Mouse (Mus musculus) regulatory T cell (primary cell): Measurements from ENCODE around the gene Scml4.

Experiments
- in situ Hi-C: fragments of 300-600 bp; cut with MboI, MseI; formaldehyde crosslinking; loops from one replicate; pipeline ENCODE4 v1.15.1; 2025; ENCODE audit warnings: high pct_unique_total_duplicates

Scml4 gene

GRCm38 (mm10) chr10:42861446-42861845 is 1.3 kb downstream of the Scml4 start:
- in situ Hi-C loops, result no loop called here

DNA sequence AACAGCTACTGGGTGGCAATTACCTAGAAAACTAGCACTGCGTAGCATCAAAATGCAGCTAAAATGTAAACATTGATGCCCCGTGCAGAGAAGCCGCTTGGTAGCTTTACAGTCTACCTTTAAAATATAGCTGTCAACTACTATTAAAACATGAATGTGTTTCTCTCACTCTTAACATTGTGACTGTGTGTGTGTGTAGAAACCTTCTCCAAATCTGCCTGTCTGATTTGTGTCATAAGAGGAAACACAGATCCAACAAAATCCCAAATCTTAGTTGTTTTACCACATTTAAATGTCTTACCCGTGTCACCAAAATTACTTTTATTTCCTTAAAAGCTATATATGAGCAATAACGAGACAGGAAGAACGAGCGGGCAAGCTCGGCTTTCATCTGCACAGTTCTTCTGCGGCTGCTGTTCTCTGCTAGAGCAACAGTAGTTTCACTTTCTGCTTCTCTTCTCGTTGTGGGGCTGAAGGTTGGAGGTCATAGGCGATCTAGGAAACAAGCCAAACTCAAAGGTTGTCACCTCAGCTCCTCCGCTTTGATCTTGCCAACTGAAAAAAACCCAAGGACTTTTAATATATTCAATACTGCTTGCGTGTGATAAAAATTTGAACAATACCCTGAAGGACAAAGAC is 2.1 kb downstream of the Scml4 start:
- in situ Hi-C loops, result no loop called here

DNA sequence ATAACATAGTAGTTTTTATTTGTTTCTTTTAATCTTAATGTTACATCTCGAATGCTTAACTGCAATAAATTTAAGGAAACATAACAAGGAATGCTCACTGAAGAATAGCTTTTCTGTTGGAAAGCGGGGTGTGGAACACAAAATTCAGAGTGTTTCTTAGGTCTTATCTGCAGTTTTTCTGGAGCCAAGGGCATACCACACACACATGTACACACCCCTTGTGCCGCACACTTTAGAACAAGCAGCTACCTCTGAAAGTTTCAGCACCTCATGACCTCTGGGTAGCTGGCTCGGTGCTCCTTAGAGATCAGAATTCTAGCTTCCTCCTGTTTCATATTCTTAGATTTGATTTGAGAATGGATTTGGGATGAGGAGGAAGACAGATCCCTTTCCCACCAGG is 2.6 kb downstream of the Scml4 start:
- in situ Hi-C loops, result no loop called here

GRCm38 (mm10) chr10:42863621-42864391 is 3.6 kb downstream of the Scml4 start:
- in situ Hi-C loops, result no loop called here

- in situ Hi-C loops, result no loop called here
Measured at GRCm38 (mm10) chr10:42864696-42865095, 4.5 kb downstream of the Scml4 start.

DNA sequence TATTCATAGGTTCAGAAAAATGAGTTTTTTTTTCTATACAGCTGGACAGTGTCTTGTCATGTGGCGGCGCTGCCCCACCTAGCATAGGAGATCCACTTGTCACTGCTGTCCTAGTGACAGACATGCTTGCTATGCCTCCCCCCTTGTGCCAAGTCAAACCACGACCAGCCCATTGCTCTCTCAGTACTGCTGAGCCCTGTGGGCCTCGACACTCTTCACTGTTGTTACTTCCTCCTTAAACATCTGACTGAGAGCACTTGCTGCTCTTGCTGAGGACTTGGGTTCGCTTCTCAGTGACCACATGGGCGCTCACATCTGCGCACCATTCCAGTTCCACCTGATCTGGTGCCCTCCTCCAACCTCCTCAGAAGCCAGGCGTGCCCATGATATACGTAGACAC is 8.2 kb downstream of the Scml4 start:
- in situ Hi-C loops, result no loop called here

GRCm38 (mm10) chr10:42869467-42869866 is 9.3 kb downstream of the Scml4 start:
- in situ Hi-C loops, result no loop called here

- in situ Hi-C loops, result no loop called here
Measured at GRCm38 (mm10) chr10:42872269-42873010, 12.3 kb downstream of the Scml4 start.

- in situ Hi-C loops, result no loop called here
Measured at GRCm38 (mm10) chr10:42873077-42873595, 13.0 kb downstream of the Scml4 start.

DNA sequence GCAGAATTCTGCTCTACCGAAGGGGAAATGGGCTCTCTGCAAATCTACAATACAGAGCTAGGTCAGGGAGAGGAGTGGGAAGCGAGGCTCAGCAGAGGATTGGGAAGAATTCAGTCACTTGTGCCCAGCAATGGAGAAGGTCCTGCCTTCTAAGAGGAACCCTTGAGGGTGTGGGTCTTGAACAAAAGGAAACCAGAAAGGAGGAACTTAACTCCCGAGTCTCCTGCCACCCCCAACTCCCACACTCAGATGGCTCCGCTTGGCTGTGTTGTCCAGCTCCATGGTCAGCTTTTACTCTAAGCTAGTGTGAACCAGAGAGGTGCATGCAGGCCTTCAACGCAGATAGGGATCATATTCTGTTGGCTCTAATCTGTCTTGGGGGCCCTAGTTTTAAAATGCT is 16.0 kb downstream of the Scml4 start:
- in situ Hi-C loops, result no loop called here

- in situ Hi-C loops, result no loop called here
Measured at GRCm38 (mm10) chr10:42879269-42879681, 19.1 kb downstream of the Scml4 start.

DNA sequence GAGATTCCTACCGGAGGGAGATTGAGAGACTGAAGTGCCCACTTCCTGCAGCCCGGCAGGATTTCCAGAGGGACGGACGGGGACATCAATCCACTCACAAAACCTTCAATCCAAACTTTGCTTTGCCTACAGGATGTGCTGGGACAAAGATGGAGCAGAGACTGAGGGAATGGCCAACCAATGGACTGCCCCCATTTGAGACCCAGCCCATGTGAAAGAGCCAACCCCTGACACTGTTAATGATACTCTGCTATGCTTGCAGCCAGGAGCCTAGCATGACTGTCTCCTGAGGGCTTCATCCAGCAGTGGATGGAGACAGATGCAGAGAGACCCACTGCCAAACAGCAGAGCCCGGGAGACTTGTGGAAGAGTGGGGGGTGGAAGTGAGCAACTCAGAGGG is 19.5 kb downstream of the Scml4 start:
- in situ Hi-C loops, result loop anchor here (10.0 kb wide), 1 partner anchor 1115 kb away; no protein-coding TSS in a partner anchor

DNA sequence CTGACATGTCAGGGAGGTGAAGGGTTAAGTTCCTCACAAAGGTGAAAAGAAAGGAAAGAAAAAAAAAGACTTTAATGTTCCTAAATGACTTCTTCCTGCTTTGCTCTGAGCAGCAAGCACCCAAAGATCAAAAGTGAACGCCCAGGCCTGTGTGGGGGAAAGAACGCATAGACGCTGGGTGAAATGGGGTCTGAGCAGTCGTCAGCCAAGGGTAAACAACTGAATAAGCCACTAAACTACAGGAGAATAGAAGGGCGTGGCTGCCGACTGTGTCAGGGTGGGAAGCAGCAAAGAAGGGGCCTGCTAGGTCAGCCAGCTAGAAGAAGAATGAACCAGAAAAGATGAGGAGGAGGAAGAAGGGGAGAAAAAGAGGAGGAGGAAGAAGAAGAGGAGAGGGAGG is 26.9 kb downstream of the Scml4 start:
- in situ Hi-C loops, result loop anchor here (10.0 kb wide), 1 partner anchor 1108 kb away; no protein-coding TSS in a partner anchor

DNA sequence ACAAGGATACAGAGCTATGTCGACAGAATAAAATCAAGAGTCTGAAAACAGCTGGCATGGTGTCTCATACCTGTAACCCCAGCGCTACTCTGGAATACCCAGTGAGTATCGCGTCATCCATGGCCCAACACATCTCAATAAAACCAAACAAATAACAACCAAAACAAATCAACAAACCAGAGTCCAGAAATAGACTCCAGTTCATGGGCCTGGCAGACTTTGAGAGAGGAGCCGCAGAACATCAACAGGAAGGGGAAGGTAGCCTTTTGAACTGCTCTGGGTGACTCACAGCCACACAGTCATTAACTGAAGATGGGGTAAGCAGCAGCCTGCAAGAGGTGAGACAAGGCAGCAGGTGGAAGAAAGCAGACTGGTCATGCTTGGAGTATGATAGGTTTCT is 28.1 kb downstream of the Scml4 start:
- in situ Hi-C loops, result loop anchor here (10.0 kb wide), 1 partner anchor 1107 kb away; no protein-coding TSS in a partner anchor

- in situ Hi-C loops, result no loop called here
Measured at GRCm38 (mm10) chr10:42890365-42890764, 30.2 kb downstream of the Scml4 start.

DNA sequence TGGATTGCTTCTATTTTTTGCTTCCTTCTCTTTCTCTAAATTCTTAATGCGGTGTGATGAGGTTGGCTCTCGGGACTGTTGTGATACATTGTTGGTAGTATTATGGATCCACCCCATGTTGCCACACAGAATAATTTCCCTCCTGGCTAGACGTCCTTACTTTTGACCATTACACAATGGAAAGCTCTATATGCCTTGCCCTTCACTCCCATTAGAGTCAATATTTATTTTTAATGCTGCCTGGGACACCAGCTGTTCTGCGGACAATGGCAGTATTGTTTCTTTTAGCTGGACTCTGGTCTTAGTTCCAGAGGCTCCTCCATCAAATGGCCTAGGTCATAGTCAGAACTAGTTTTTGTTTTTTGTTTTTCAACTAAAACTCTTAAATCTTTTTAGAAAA is 32.1 kb downstream of the Scml4 start:
- in situ Hi-C loops, result no loop called here

DNA sequence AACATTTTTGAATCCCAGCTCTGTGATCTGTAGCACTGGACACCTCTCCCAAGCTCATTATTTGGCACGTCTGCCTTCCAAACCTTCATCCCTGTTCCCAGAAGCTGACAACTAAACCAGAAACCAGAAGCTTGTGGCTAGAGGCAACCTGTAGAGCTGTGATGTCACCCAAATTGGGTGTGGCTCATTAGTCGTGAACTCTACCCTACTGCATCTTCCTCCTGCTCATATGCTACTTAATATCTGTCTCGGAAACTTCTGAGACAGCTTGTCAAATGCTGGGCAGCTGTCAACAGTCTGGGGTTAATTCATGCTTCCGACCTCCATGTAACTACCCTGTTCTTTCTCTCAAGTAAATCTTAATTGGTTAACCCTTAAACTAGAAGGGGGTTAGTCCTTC is 32.8 kb downstream of the Scml4 start:
- in situ Hi-C loops, result no loop called here

GRCm38 (mm10) chr10:42893857-42894256 is 33.7 kb downstream of the Scml4 start:
- in situ Hi-C loops, result no loop called here

DNA sequence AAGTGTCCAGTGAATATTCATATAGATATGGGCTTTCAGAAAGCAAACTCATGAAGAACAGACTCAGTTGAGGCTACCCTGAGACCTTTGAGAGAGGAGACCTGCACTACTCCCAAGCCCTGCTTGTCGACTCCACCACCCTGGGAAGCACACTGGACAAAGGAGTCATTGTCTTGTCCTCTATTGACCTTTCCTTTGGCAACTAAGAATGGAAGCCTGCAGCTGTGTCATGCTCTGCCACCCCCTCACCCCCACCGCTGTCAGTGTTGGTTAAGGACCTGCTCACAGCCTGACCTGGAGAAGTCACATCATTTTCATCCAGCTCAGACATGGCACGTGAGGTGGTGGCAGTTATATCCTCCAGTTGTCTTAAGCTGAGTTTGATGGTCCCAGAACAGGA is 34.1 kb downstream of the Scml4 start:
- in situ Hi-C loops, result no loop called here

- in situ Hi-C loops, result loop anchor here (5.0 kb wide), 1 partner anchor 37 kb away; no protein-coding TSS in a partner anchor
Measured at GRCm38 (mm10) chr10:42894696-42895095, 34.5 kb downstream of the Scml4 start.

DNA sequence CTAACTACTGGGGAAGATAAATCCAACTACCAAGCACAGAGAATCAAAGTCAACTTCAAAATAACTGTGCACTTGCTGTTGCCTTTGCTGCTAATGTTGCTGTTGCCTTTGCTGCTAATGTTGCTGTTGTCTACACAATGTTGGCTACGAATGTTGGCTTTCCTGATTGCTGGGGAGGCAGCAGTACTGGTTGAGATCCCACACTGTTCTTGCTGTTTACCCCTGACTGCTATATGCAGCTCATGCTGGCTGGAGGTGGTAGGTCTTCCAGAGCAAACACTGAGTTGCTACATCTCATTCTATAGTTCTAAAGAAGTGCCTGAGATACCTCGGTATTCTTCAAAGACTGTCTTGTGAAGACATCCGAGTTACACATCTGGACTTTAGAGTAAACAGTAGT is 36.5 kb downstream of the Scml4 start:
- in situ Hi-C loops, result loop anchor here (5.0 kb wide), 1 partner anchor 39 kb away; no protein-coding TSS in a partner anchor

GRCm38 (mm10) chr10:42897166-42897565 is 37.0 kb downstream of the Scml4 start:
- in situ Hi-C loops, result loop anchor here (5.0 kb wide), 1 partner anchor 40 kb away; no protein-coding TSS in a partner anchor
